Comparison of ENCODE assay signal across 8 mouse cellular contexts in the genomic region with DNA sequence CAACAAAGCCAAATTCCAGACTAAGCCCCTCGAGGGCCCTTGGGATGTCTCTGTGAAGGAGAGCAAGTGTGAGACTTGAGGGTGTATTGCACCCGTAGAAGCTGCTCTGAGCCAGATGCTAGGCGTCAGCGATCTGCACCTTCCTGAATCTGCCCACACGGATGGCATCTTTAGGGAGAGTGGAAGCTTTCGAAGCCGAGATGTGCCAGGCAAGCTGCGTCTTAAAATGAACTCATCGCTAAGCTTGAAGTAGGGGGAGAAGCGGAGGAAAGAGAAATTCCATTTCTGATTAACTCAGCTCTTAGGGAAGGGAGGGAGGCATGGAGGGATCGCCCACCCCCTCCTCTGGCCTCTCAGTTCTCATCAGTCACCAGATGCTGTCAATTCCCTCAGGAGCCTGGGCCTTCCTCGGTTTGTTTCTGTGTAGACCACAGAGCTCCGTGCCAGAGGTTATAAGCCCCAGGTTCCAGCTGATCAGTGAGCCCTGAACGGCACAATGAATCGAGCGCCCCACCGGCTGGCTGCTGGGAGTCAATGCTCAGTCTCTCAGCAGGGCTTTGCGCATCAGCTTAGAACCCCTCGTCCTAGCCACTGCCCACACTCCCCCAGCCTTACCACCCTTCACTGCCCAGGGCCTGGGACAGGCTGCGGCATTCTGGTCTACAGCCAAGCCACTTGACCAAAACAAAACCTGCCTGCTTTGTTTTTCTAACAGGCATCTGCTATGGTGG.
DNase-seq lines count a peak whose midpoint lies in the region; ATAC-seq and TF ChIP-seq lines count a peak whose summit lies in the region.

No protein-coding gene starts in this region.

- no peaks in the 10 kb centered on the region for H3K36me3 ChIP-seq in heart, embryonic 10.5 days
- no peaks in the 10 kb centered on the region for H3K36me3 ChIP-seq in kidney, embryonic 15.5 days
- no peaks in the 10 kb centered on the region for H3K36me3 ChIP-seq in liver, postnatal 0 days (replicated peaks; ENCODE audit: insufficient read depth, low read length)
- H3K36me3 ChIP-seq in thymus, adult 2 months (ENCODE audit: control insufficient read depth, insufficient read depth, low read length): no peaks in the 10 kb centered on the region

- peaks cover 14% of the 10 kb centered on the region; the same call in 1 of the 2 replicates for H3K27me3 ChIP-seq in heart, embryonic 10.5 days (ENCODE audit: insufficient read depth, poor library complexity, severe bottlenecking)
- peaks cover 3% of the 10 kb centered on the region; the same call in 1 of the 2 replicates for H3K27me3 ChIP-seq in kidney, embryonic 15.5 days
- H3K27me3 ChIP-seq in liver, postnatal 0 days (ENCODE audit: insufficient read depth, low read length): 0 out of 2 replicates have a peak, but pooled peaks cover 4% of the 10 kb centered on the region
- H3K27me3 ChIP-seq in thymus, adult 2 months (ENCODE audit: control insufficient read depth, insufficient read depth, low read length): no peaks in the 10 kb centered on the region; the same call in 1 of the 2 replicates

- TF ChIP-seq POLR2A in thymus, adult 2 months (IDR thresholded peaks at IDR 0.05; ENCODE audit: control insufficient read depth, extremely low read depth, insufficient read depth, low read length, poor library complexity): no peak

- DNase-seq in adipocyte (ENCODE audit: low spot score): peak; percentile 85
- peak; percentile 73 for DNase-seq in embryo, embryonic 10 days (ENCODE audit: low spot score)
- no peak for DNase-seq in heart, embryonic 10.5 days (ENCODE audit: low spot score)
- no peak for DNase-seq in liver, postnatal 0 days
- peak; percentile 75 for DNase-seq in retina, postnatal 1 day
- DNase-seq in thymus, adult 2 months: no peak

- no peaks in the 10 kb centered on the region for H3K9me3 ChIP-seq in heart, embryonic 10.5 days
- H3K9me3 ChIP-seq in kidney, embryonic 15.5 days (replicated peaks): no peaks in the 10 kb centered on the region
- H3K9me3 ChIP-seq in liver, postnatal 0 days (ENCODE audit: low read length): no peaks in the 10 kb centered on the region

- ATAC-seq in kidney, embryonic 15.5 days (replicated peaks; ENCODE audit: low FRiP score): peak; percentile 93
- no peak for ATAC-seq in liver, postnatal 0 days
- ATAC-seq in erythroid progenitor cell, adult 5-6 weeks (replicated peaks; ENCODE audit: low FRiP score, poor library complexity, severe bottlenecking): no peak

- WGBS in heart, embryonic 10.5 days: 24% methylated on average over 20 of the region's 20 CpGs
- WGBS in kidney, embryonic 15.5 days: 16% methylated on average over 20 of the region's 20 CpGs
- 42% methylated on average over 20 of the region's 20 CpGs for WGBS in liver, postnatal 0 days (ENCODE audit: insufficient replicate concordance)
- WGBS in thymus, adult 2 months: 53% methylated on average over 20 of the region's 20 CpGs

- no peak for TF ChIP-seq EP300 in liver, postnatal 0 days (IDR thresholded peaks at IDR 0.05; ENCODE audit: low read depth)

- H3K4me2 ChIP-seq in kidney, embryonic 15.5 days: peak overlapping the region; percentile 47
- H3K4me2 ChIP-seq in liver, postnatal 0 days (ENCODE audit: low read depth, low read length): no peak overlapping the region

- peaks cover 62% of the 10 kb centered on the region for H3K4me1 ChIP-seq in heart, embryonic 10.5 days
- peaks cover 30% of the 10 kb centered on the region for H3K4me1 ChIP-seq in kidney, embryonic 15.5 days
- H3K4me1 ChIP-seq in liver, postnatal 0 days (ENCODE audit: insufficient read depth): no peaks in the 10 kb centered on the region
- no peaks in the 10 kb centered on the region for H3K4me1 ChIP-seq in thymus, adult 2 months (replicated peaks; ENCODE audit: control insufficient read depth, insufficient read depth, low read length)

- peak overlapping the region; percentile 40 for H3K4me3 ChIP-seq in heart, embryonic 10.5 days
- peak overlapping the region; percentile 10; the same call in 1 of the 2 replicates for H3K4me3 ChIP-seq in kidney, embryonic 15.5 days (replicated peaks)
- H3K4me3 ChIP-seq in liver, postnatal 0 days (ENCODE audit: low read depth, low read length): no peak overlapping the region
- H3K4me3 ChIP-seq in thymus, adult 2 months (ENCODE audit: control insufficient read depth, insufficient read depth, low read length): no peak overlapping the region

- H3K27ac ChIP-seq in heart, embryonic 10.5 days: peak overlapping the region; percentile 78
- peak overlapping the region; percentile 75 for H3K27ac ChIP-seq in kidney, embryonic 15.5 days
- H3K27ac ChIP-seq in liver, postnatal 0 days (ENCODE audit: low read depth): no peak overlapping the region
- no peak overlapping the region for H3K27ac ChIP-seq in thymus, adult 2 months (ENCODE audit: control insufficient read depth, insufficient read depth, low read length)

- 0 out of 2 replicates have a peak, but pooled peaks have one; percentile 7 for TF ChIP-seq CTCF in liver, postnatal 0 days (IDR thresholded peaks at IDR 0.05; ENCODE audit: low read depth)
- TF ChIP-seq CTCF in thymus, adult 2 months (IDR thresholded peaks at IDR 0.05; ENCODE audit: borderline replicate concordance, control insufficient read depth, extremely low read depth, insufficient read depth, low read length, poor library complexity): no peak

- no peak overlapping the region for H3K9ac ChIP-seq in kidney, embryonic 15.5 days
- no peak overlapping the region for H3K9ac ChIP-seq in liver, postnatal 0 days (replicated peaks)

Comparison
In these comparisons a context has a peak if more than half of its experiments do, and no peak if none do; other contexts are left out.
1. DNase-seq: peak in adipocyte (single experiment), embryo, embryonic 10 days (single experiment) and retina, postnatal 1 day (single experiment); none in heart, embryonic 10.5 days (single experiment), liver, postnatal 0 days (single experiment) and thymus, adult 2 months (single experiment).
2. H3K27ac ChIP-seq: peak in heart, embryonic 10.5 days (single experiment) and kidney, embryonic 15.5 days (single experiment); none in liver, postnatal 0 days (single experiment) and thymus, adult 2 months (single experiment).
3. H3K4me3 ChIP-seq: peak in heart, embryonic 10.5 days (single experiment) and kidney, embryonic 15.5 days (single experiment); none in liver, postnatal 0 days (single experiment) and thymus, adult 2 months (single experiment).